Mouse (Mus musculus): ENCODE measurements around the gene Mcm5. TPM values are rescaled to one million over a fixed set of nuclear protein-coding genes. Genes with fewer than 3 reads are reported as not detected.
A peak's percentile ranks its signal among the peaks of the same experiment; 100 is the strongest.

Mcm5 gene
- 41.2 and 42.7 TPM in 2 replicates for polyA plus RNA-seq (2015; fragmentation: Nextera tagmentation; extraction: Ambion mirVana)

GRCm38 (mm10) chr8:75109236-75109967, at the start of gene Mcm5:
TSS of gene Mcm5 (plus strand) at chr8:75109569.
- peak; percentile 99 for ATAC-seq (ENCODE audit: low FRiP score)
- peaks cover 20% of the 10 kb centered on the region for H3K36me3 ChIP-seq
- peak within 1 kb of the TSS; percentile 85 for H3K4me2 ChIP-seq
- peak within 1 kb of the TSS; percentile 72 for H3K9ac ChIP-seq
- H3K4me1 ChIP-seq (replicated peaks): peaks cover 21% of the 10 kb centered on the region
- H3K27me3 ChIP-seq: no peaks in the 10 kb centered on the region
- H3K9me3 ChIP-seq: no peaks in the 10 kb centered on the region
- peak within 1 kb of the TSS; percentile 71 for H3K4me3 ChIP-seq
- under 1% methylated on average over 59 of the region's 59 CpGs for WGBS
- H3K27ac ChIP-seq: peak within 1 kb of the TSS; percentile 84

GRCm38 (mm10) chr8:75060022-75060421, 49.3 kb upstream of the Mcm5 start:
- Histone ChIP-seq H3K9ac (no peak overlapping the region; the same call in 1 of the 2 replicates), H3K4me1 (replicated peaks) (no peaks in the 10 kb centered on the region), H3K9me3 (no peaks in the 10 kb centered on the region), H3K4me3 (no peak overlapping the region), H3K4me2 (no peak overlapping the region), H3K27ac (no peak overlapping the region), H3K27me3 (no peaks in the 10 kb centered on the region), H3K36me3 (peaks cover 39% of the 10 kb centered on the region)
- WGBS: 88% methylated on average over 6 of the region's 6 CpGs
- ATAC-seq (ENCODE audit: low FRiP score): no peak

GRCm38 (mm10) chr8:75060815-75061214, 48.6 kb upstream of the Mcm5 start:
- H3K36me3 ChIP-seq: peaks cover 47% of the 10 kb centered on the region
- no peaks in the 10 kb centered on the region for H3K9me3 ChIP-seq
- 94% methylated on average over 2 of the region's 2 CpGs for WGBS
- no peak for ATAC-seq (ENCODE audit: low FRiP score)
- H3K4me1 ChIP-seq (replicated peaks): no peaks in the 10 kb centered on the region
- H3K27ac ChIP-seq: no peak overlapping the region
- no peaks in the 10 kb centered on the region for H3K27me3 ChIP-seq
- no peak overlapping the region for H3K4me2 ChIP-seq
- no peak overlapping the region for H3K4me3 ChIP-seq
- H3K9ac ChIP-seq: no peak overlapping the region

GRCm38 (mm10) chr8:75063290-75063689, 46.1 kb upstream of the Mcm5 start:
- no peak overlapping the region for H3K27ac ChIP-seq
- H3K4me2 ChIP-seq: no peak overlapping the region
- ATAC-seq (ENCODE audit: low FRiP score): no peak
- H3K4me1 ChIP-seq (replicated peaks): no peaks in the 10 kb centered on the region
- H3K9ac ChIP-seq: no peak overlapping the region
- H3K27me3 ChIP-seq: no peaks in the 10 kb centered on the region
- no peaks in the 10 kb centered on the region for H3K9me3 ChIP-seq
- no peak overlapping the region for H3K4me3 ChIP-seq
- 74% methylated on average over 3 of the region's 3 CpGs for WGBS
- H3K36me3 ChIP-seq: peaks cover 45% of the 10 kb centered on the region

DNA sequence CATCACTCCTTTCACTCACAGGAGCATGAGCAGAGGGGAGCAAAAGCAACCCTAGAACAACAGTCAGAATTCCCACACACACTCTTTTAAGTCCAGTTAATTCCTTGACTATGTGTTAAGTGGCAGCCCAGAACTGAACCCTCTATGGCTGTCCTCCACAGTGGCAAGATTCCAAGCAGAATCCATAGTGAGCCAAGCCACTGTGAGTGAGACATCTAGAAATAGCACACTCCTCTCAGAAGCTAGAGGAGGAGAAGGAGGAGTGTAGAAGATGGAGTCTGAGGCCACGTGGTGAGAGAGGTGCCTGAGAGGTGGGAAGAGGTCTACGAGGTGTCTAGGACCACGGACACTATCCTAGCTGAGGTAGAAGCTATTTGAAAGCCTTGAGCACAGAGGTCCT, 44.6 kb upstream of the Mcm5 start:
- ATAC-seq (ENCODE audit: low FRiP score): no peak

GRCm38 (mm10) chr8:75067287-75067686, 42.1 kb upstream of the Mcm5 start:
- Histone ChIP-seq H3K4me3 (no peak overlapping the region), H3K4me2 (no peak overlapping the region)
- 85% methylated on average over 6 of the region's 6 CpGs for WGBS

More for the DNA sequence above, 44.6 kb upstream of the Mcm5 start:
- Histone ChIP-seq H3K27me3 (no peaks in the 10 kb centered on the region), H3K4me1 (replicated peaks) (no peaks in the 10 kb centered on the region), H3K36me3 (peaks cover 34% of the 10 kb centered on the region), H3K4me2 (no peak overlapping the region), H3K27ac (no peak overlapping the region), H3K9me3 (no peaks in the 10 kb centered on the region), H3K9ac (no peak overlapping the region), H3K4me3 (no peak overlapping the region)
- 90% methylated on average over 3 of the region's 3 CpGs for WGBS

DNA sequence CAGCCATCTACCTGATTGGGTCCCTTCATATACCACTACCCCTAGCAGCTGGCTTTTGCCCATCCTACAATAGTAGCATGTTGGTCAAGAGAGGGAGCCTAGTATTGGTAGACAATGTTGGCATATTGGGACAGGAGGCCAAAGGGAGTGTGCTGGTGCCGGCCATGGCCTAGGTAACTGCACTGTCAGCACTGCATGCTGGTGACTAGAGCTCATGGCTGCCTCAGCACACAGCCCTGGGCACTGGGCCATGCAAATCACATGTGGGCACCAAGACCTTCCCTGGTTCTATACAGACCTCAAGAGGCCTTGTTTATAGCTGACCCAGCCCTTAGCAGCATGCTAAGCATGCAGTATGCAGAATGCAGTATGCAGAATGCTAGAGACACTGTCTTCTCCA, 39.1 kb upstream of the Mcm5 start:
- Histone ChIP-seq H3K27me3 (no peaks in the 10 kb centered on the region), H3K4me1 (replicated peaks) (no peaks in the 10 kb centered on the region), H3K27ac (no peak overlapping the region), H3K9me3 (no peaks in the 10 kb centered on the region), H3K4me2 (no peak overlapping the region), H3K9ac (no peak overlapping the region), H3K36me3 (peaks cover 15% of the 10 kb centered on the region), H3K4me3 (no peak overlapping the region)
- 0 out of 2 replicates have a peak, but pooled peaks have one; percentile 29 for ATAC-seq (ENCODE audit: low FRiP score)
- WGBS: 100% methylated on average over 1 of the region's 1 CpGs

More at GRCm38 (mm10) chr8:75067287-75067686, 42.1 kb upstream of the Mcm5 start:
- Histone ChIP-seq H3K27ac (no peak overlapping the region), H3K4me1 (replicated peaks) (no peaks in the 10 kb centered on the region), H3K9ac (no peak overlapping the region), H3K36me3 (peaks cover 25% of the 10 kb centered on the region), H3K27me3 (no peaks in the 10 kb centered on the region), H3K9me3 (no peaks in the 10 kb centered on the region)
- ATAC-seq (ENCODE audit: low FRiP score): no peak

DNA sequence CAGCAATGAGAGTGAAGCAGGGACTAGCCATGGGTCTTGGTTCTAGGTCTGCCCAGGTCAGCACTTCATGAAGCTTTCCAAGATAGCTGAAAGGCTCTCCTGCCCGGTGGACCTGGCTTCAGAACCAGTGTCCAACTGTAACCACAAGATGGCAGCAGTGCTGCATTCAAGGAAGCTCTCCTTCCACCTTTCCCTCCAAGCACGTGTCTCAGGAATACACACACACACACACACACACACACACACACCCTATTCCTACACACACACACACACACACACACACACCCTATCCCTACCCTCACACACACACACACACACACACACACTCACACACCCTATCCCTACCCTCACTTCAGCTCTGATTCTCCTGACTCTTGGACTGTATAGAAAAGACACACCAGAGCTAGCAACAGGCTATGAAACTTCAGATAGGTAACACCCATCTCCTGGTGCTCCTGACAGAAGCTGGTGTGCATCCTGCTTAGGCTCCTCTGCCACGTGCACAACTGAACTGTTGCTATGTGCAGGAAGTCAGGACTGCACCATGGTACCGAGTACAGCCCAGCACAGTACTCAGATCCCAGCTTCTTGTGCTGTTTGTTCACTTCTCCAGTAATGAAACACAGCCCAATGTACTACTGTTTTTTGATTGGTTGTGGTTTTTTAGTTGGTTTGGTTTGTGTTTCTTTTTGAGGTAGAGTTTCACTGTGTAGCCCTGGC, 37.6 kb upstream of the Mcm5 start:
- no peaks in the 10 kb centered on the region for H3K9me3 ChIP-seq
- H3K36me3 ChIP-seq: peaks cover 6% of the 10 kb centered on the region; the same call in 1 of the 2 replicates
- H3K27me3 ChIP-seq: no peaks in the 10 kb centered on the region
- peak; percentile 84 for ATAC-seq (ENCODE audit: low FRiP score)
- no peak overlapping the region for H3K27ac ChIP-seq
- no peak overlapping the region for H3K4me3 ChIP-seq
- H3K4me1 ChIP-seq (replicated peaks): no peaks in the 10 kb centered on the region
- 28% methylated on average over 4 of the region's 4 CpGs for WGBS
- H3K9ac ChIP-seq: no peak overlapping the region
- H3K4me2 ChIP-seq: no peak overlapping the region

GRCm38 (mm10) chr8:75074876-75075275, 34.5 kb upstream of the Mcm5 start:
- H3K27me3 ChIP-seq: no peaks in the 10 kb centered on the region
- no peak overlapping the region for H3K4me2 ChIP-seq
- H3K4me1 ChIP-seq (replicated peaks): no peaks in the 10 kb centered on the region
- no peak overlapping the region for H3K9ac ChIP-seq
- ATAC-seq (ENCODE audit: low FRiP score): no peak
- H3K36me3 ChIP-seq: no peaks in the 10 kb centered on the region
- no peak overlapping the region for H3K27ac ChIP-seq
- H3K9me3 ChIP-seq: no peaks in the 10 kb centered on the region
- WGBS: 97% methylated on average over 1 of the region's 1 CpGs
- H3K4me3 ChIP-seq: no peak overlapping the region

DNA sequence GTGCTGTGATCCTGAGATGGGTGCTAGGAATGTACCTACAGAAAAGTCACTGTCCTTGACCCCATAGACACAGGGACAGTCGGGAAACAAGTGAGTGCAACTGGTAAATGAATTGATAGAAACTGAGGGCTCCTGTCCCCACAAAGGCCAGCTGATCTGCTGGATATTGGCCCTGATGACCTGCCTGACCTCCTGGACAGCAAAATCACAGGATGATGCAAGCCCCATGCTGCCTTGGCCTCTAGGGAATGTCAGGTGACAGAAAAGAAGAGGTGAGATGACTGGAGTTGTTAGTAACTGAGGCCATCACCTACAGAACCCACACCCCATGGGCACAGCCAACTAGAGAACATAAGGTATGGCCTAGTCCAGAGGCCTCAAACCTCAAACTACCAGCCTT, 31.2 kb upstream of the Mcm5 start:
- Histone ChIP-seq H3K4me3 (no peak overlapping the region), H3K27me3 (no peaks in the 10 kb centered on the region; the same call in 1 of the 2 replicates), H3K4me1 (replicated peaks) (no peaks in the 10 kb centered on the region), H3K27ac (no peak overlapping the region), H3K9me3 (no peaks in the 10 kb centered on the region), H3K4me2 (no peak overlapping the region), H3K36me3 (no peaks in the 10 kb centered on the region), H3K9ac (no peak overlapping the region)
- 85% methylated on average over 1 of the region's 1 CpGs for WGBS
- ATAC-seq (ENCODE audit: low FRiP score): no peak

DNA sequence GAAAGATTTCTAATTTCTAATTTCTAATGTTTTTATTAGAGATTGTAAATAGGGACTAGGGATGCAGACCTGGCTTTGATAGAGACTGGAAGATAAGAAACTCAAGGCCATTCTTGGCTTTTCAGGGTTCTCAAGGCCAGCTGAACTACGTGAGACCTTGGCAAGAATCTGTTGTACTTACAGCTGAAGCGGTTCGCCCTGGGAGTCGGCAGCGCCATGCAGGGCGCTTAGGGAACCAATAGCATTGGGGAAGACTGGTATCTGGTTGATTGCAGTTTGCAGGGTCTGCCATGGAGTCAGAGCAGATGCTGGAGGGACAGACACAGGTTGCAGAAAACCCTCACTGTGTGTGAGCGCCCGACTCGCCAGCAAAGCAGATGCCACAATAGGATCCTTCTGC, 30.5 kb upstream of the Mcm5 start:
- no peaks in the 10 kb centered on the region; the same call in 1 of the 2 replicates for H3K27me3 ChIP-seq
- WGBS: 94% methylated on average over 9 of the region's 9 CpGs
- no peak overlapping the region for H3K27ac ChIP-seq
- no peaks in the 10 kb centered on the region for H3K36me3 ChIP-seq
- H3K4me1 ChIP-seq (replicated peaks): peaks cover 6% of the 10 kb centered on the region; the same call in 1 of the 2 replicates
- no peaks in the 10 kb centered on the region for H3K9me3 ChIP-seq
- no peak for ATAC-seq (ENCODE audit: low FRiP score)
- no peak overlapping the region for H3K4me3 ChIP-seq
- no peak overlapping the region for H3K9ac ChIP-seq
- H3K4me2 ChIP-seq: no peak overlapping the region

DNA sequence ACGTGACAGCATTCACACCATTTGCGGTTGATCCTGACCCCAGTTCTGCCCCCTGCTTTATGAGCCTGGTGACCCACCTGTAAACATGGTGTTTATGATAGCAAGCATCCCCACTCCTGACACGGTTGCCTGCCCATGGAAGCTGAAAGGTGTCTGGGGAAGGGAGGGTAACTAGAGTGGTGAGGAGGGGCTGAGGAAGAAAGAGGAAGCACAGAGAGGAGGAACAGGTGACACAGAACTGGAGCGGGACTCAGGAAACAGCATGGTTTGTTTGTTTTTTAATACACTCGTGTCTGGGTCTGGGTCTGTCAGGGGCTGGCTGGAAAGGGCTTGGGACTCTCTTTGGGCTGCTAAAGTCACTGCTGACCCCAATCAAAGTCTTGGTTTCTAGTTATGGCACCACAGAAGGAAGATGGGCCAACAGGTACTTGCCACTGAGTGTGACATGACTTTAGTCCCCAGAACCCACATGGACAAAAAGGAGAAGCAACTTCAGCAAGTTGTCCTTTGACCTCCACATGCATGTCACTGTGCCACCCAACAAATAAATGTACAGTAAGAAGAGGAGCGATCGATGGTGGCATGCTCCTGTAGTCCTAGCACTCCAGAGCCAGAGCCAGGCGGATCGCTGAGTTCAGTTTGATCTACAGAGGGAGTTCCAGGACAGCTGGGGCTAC, 27.9 kb upstream of the Mcm5 start:
- Histone ChIP-seq H3K36me3 (no peaks in the 10 kb centered on the region), H3K4me2 (no peak overlapping the region), H3K9ac (no peak overlapping the region), H3K4me3 (no peak overlapping the region), H3K27me3 (no peaks in the 10 kb centered on the region; the same call in 1 of the 2 replicates), H3K9me3 (no peaks in the 10 kb centered on the region), H3K4me1 (replicated peaks) (peaks cover 6% of the 10 kb centered on the region; the same call in 1 of the 2 replicates), H3K27ac (no peak overlapping the region)
- no peak for ATAC-seq (ENCODE audit: low FRiP score)
- WGBS: 84% methylated on average over 9 of the region's 9 CpGs
